Mouse (Mus musculus) brain, adult 2 months (tissue): ENCODE measurements at regions not wholly inside any gene's neighbourhood (a gene's known extent, or its start where the extent isn't known, plus 50 kb on each side); places are given as distances from the start of the nearest gene placed in this dataset.
A peak's percentile ranks its signal among the peaks of the same experiment; 100 is the strongest.

ENCODE experiments used
- DNase-seq: peaks from one replicate; pipeline ENCODE4 v3.0.0; 2011; ENCODE audit warnings: low read depth, low spot score

- DNase-seq, result no peak
Observed at GRCm38 (mm10) chr5:61613232-61613631, 195.4 kb upstream of the G6pd2 start.

- DNase-seq, result peak; percentile 12
Observed at GRCm38 (mm10) chr5:61630398-61630797, 178.2 kb upstream of the G6pd2 start.

GRCm38 (mm10) chr5:61646711-61647110 is 161.9 kb upstream of the G6pd2 start:
- peak; percentile 12 for DNase-seq
